Mouse (Mus musculus) stomach, embryonic 14.5 days (tissue): ENCODE measurements around the gene Arrdc4. TPM values are rescaled to one million over a fixed set of nuclear protein-coding genes. Genes with fewer than 3 reads are reported as not detected.

Source experiments
- ATAC-seq: fragments of 200-750 bp; cut with Nextera tagmentation; 2 replicates; pipeline ENCODE4 v1.8.0; 2017; ENCODE audit warnings: low read depth, moderate TSS enrichment; ENCODE audit not compliant: insufficient number of reproducible peaks, insufficient read depth, low FRiP score
- H3K27ac ChIP-seq: fragments of 300-500 bp; sonication (generic); 2 replicates; pipeline ENCODE4 v1.5.1; 2014; ENCODE audit warnings: mild to moderate bottlenecking, low read length, moderate library complexity, mixed read lengths
- H3K27me3 ChIP-seq: fragments of 300-500 bp; sonication (generic); 2 replicates; pipeline ENCODE4 v1.6.1; 2014; ENCODE audit warnings: low read length, control low read depth, mixed read lengths; ENCODE audit not compliant: control insufficient read depth, insufficient read depth
- H3K36me3 ChIP-seq: fragments of 300-500 bp; sonication (generic); 2 replicates; pipeline ENCODE4 v1.6.1; 2014; ENCODE audit warnings: mild to moderate bottlenecking, control low read depth, low read length, moderate library complexity, mixed read lengths; ENCODE audit not compliant: control insufficient read depth, insufficient read depth
- H3K4me1 ChIP-seq: fragments of 300-500 bp; sonication (generic); 2 replicates; pipeline ENCODE4 v1.6.1; 2014; ENCODE audit warnings: low read length, control low read depth, mixed read lengths; ENCODE audit not compliant: control insufficient read depth, insufficient read depth
- H3K4me2 ChIP-seq: fragments of 300-500 bp; sonication (generic); replicated peaks from 2 replicates; pipeline ENCODE4 v1.6.1; 2014; ENCODE audit warnings: low read depth, low read length, control low read depth
- H3K4me3 ChIP-seq: fragments of 300-500 bp; sonication (generic); 2 replicates; pipeline ENCODE4 v1.5.1; 2014; ENCODE audit warnings: low read depth, low read length, control low read depth
- H3K9ac ChIP-seq: fragments of 300-500 bp; sonication (generic); replicated peaks from 2 replicates; pipeline ENCODE4 v1.6.1; 2014; ENCODE audit warnings: low read depth, mild to moderate bottlenecking, control low read depth, low read length, moderate library complexity, mixed read lengths
- H3K9me3 ChIP-seq: fragments of 300-500 bp; sonication (generic); 2 replicates; pipeline ENCODE4 v1.6.1; 2016; ENCODE audit warnings: low read depth, low read length, control low read depth; ENCODE audit not compliant: control insufficient read depth
- WGBS: fragments of 180-500 bp; shearing (Covaris S2); extraction: QIAGEN DNeasy Blood & Tissue Kit; methylation state at CpG from one replicate; pipeline ENCODE4 v1.1.7; 2014; 5-methylcytosine and 5-hydroxymethylcytosine counted together
- polyA plus RNA-seq: library from polyadenylated mRNA; unstranded; fragments of >200 nt; fragmentation: Nextera tagmentation; extraction: Ambion mirVana; gene quantifications from 2 replicates; pipeline ENCODE4 v1.2.1, GENCODE M21; 2014

Gene Arrdc4
- polyA plus RNA-seq, 1 experiment from 2014 or later, result 22.2 TPM

GRCm38 (mm10) chr7:68696908-68697307, 52.1 kb downstream of the Arrdc4 start:
- no peak overlapping the region for H3K9ac ChIP-seq
- no peak overlapping the region for H3K4me2 ChIP-seq
- H3K4me1 ChIP-seq, result no peaks in the 10 kb centered on the region
- WGBS, result 50% methylated on average over 6 of the region's 6 CpGs
- H3K36me3 ChIP-seq, result no peaks in the 10 kb centered on the region
- no peak overlapping the region for H3K4me3 ChIP-seq
- ATAC-seq, result peak; percentile 83
- no peaks in the 10 kb centered on the region for H3K27me3 ChIP-seq
- no peaks in the 10 kb centered on the region for H3K9me3 ChIP-seq
- no peak overlapping the region; the same call in 1 of the 2 replicates for H3K27ac ChIP-seq

GRCm38 (mm10) chr7:68696446-68696845, 52.6 kb downstream of the Arrdc4 start:
- Histone ChIP-seq H3K4me2 (no peak overlapping the region), H3K27ac (no peak overlapping the region), H3K4me1 (no peaks in the 10 kb centered on the region), H3K9me3 (no peaks in the 10 kb centered on the region), H3K9ac (no peak overlapping the region), H3K27me3 (no peaks in the 10 kb centered on the region), H3K36me3 (no peaks in the 10 kb centered on the region), H3K4me3 (no peak overlapping the region)
- WGBS, result 81% methylated on average over 5 of the region's 5 CpGs
- ATAC-seq, result no peak

- Histone ChIP-seq H3K27ac (no peak overlapping the region), H3K4me1 (no peaks in the 10 kb centered on the region), H3K27me3 (no peaks in the 10 kb centered on the region), H3K9me3 (no peaks in the 10 kb centered on the region; the same call in 1 of the 2 replicates), H3K36me3 (no peaks in the 10 kb centered on the region), H3K9ac (no peak overlapping the region), H3K4me3 (no peak overlapping the region), H3K4me2 (no peak overlapping the region)
- ATAC-seq, result no peak
- 60% methylated on average over 4 of the region's 4 CpGs for WGBS
Measured at GRCm38 (mm10) chr7:68692731-68693130, 56.3 kb downstream of the Arrdc4 start.

- Histone ChIP-seq H3K4me3 (no peak overlapping the region), H3K4me1 (no peaks in the 10 kb centered on the region), H3K9ac (no peak overlapping the region), H3K4me2 (no peak overlapping the region), H3K36me3 (no peaks in the 10 kb centered on the region), H3K27ac (no peak overlapping the region), H3K27me3 (no peaks in the 10 kb centered on the region), H3K9me3 (no peaks in the 10 kb centered on the region; the same call in 1 of the 2 replicates)
- ATAC-seq, result no peak
- 84% methylated on average over 1 of the region's 1 CpGs for WGBS
Measured at GRCm38 (mm10) chr7:68691454-68691853, 57.6 kb downstream of the Arrdc4 start.

- Histone ChIP-seq H3K27ac (no peak overlapping the region), H3K9ac (no peak overlapping the region), H3K4me2 (no peak overlapping the region), H3K9me3 (no peaks in the 10 kb centered on the region; the same call in 1 of the 2 replicates), H3K27me3 (no peaks in the 10 kb centered on the region), H3K4me1 (no peaks in the 10 kb centered on the region), H3K36me3 (no peaks in the 10 kb centered on the region), H3K4me3 (no peak overlapping the region)
- ATAC-seq, result no peak
- 30% methylated on average over 4 of the region's 4 CpGs for WGBS
Measured at GRCm38 (mm10) chr7:68687140-68687611, 61.9 kb downstream of the Arrdc4 start.
